Mouse (Mus musculus) thymus, adult 2 months (tissue): ENCODE measurements around the gene Slc6a16. TPM values are rescaled to one million over a fixed set of nuclear protein-coding genes. Genes with fewer than 3 reads are reported as not detected.

ENCODE experiments used
- DNase-seq: peaks from one replicate; pipeline ENCODE4 v3.0.0; 2021
- H3K27ac ChIP-seq: fragments of 200-500 bp; 2 replicates; pipeline ENCODE4 v1.5.1; 2012; ENCODE audit warnings: low read length, control low read depth; ENCODE audit not compliant: control insufficient read depth, insufficient read depth
- H3K27me3 ChIP-seq: fragments of 200-500 bp; 2 replicates; pipeline ENCODE4 v1.6.1; 2012; ENCODE audit warnings: mild to moderate bottlenecking, low read length, moderate library complexity, mixed read lengths; ENCODE audit not compliant: control insufficient read depth, insufficient read depth
- H3K36me3 ChIP-seq: fragments of 200-500 bp; 2 replicates; pipeline ENCODE4 v1.6.1; 2012; ENCODE audit warnings: mild to moderate bottlenecking, low read length, moderate library complexity; ENCODE audit not compliant: control insufficient read depth, insufficient read depth
- H3K4me1 ChIP-seq: fragments of 200-500 bp; replicated peaks from 2 replicates; pipeline ENCODE4 v1.6.1; 2012; ENCODE audit warnings: low read length; ENCODE audit not compliant: control insufficient read depth, insufficient read depth
- H3K4me3 ChIP-seq: fragments of 200-500 bp; 2 replicates; pipeline ENCODE4 v1.5.1; 2012; ENCODE audit warnings: mild to moderate bottlenecking, low read length, control low read depth, moderate library complexity; ENCODE audit not compliant: control insufficient read depth, insufficient read depth
- CTCF ChIP-seq: fragments of 200-500 bp; IDR thresholded peaks from 2 replicates; pipeline ENCODE4 v1.5.1; 2012; ENCODE audit warnings: mild to moderate bottlenecking, control low read depth, low read length, moderate library complexity, borderline replicate concordance; ENCODE audit not compliant: control insufficient read depth, poor library complexity, insufficient read depth; ENCODE audit errors: extremely low read depth
- POLR2A ChIP-seq: fragments of 200-500 bp; IDR thresholded peaks from 2 replicates; pipeline ENCODE4 v1.6.1; 2012; ENCODE audit warnings: mild to moderate bottlenecking, low read length, control low read depth, moderate library complexity; ENCODE audit not compliant: control insufficient read depth, poor library complexity, insufficient read depth; ENCODE audit errors: extremely low read depth
- WGBS: fragments of 180-500 bp; shearing (Covaris S2); methylation state at CpG from one replicate; pipeline ENCODE4 v1.1.7; 2018; 5-methylcytosine and 5-hydroxymethylcytosine counted together
- polyA plus RNA-seq: library from polyadenylated mRNA; depleted of rRNA; stranded (reverse); fragments of >200 nt; gene quantifications from 2 replicates; pipeline ENCODE4 v1.2.3, GENCODE M21; 2012

Slc6a16 gene
- polyA plus RNA-seq, 1 experiment = 0.30 TPM

- no peak for TF ChIP-seq CTCF
- TF ChIP-seq POLR2A = no peak
- 95% methylated on average over 6 of the region's 6 CpGs for whole genome bisulfite sequencing
- peaks cover 30% of the 10 kb centered on the region for H3K4me1 ChIP-seq
- no peak overlapping the region for H3K4me3 ChIP-seq
- no peaks in the 10 kb centered on the region for H3K36me3 ChIP-seq
- no peak for DNase-seq
- no peak overlapping the region for H3K27ac ChIP-seq
- no peaks in the 10 kb centered on the region for H3K27me3 ChIP-seq
These were observed 32.6 kb upstream of the Slc6a16 start for GRCm38 (mm10) chr7:45208260-45208659.

GRCm38 (mm10) chr7:45211070-45211469, 29.8 kb upstream of the Slc6a16 start:
- H3K36me3 ChIP-seq = no peaks in the 10 kb centered on the region
- DNase-seq = no peak
- H3K4me1 ChIP-seq = peaks cover 20% of the 10 kb centered on the region
- no peak overlapping the region for H3K27ac ChIP-seq
- no peak for TF ChIP-seq POLR2A
- no peak for TF ChIP-seq CTCF
- H3K27me3 ChIP-seq = peaks cover 4% of the 10 kb centered on the region; the same call in 1 of the 2 replicates
- no peak overlapping the region for H3K4me3 ChIP-seq
- 3% methylated on average over 10 of the region's 10 CpGs for WGBS

- 5% methylated on average over 17 of the region's 17 CpGs for WGBS
- Histone ChIP-seq H3K27me3 (peaks cover 8% of the 10 kb centered on the region; the same call in 1 of the 2 replicates), H3K4me3 (no peak within 1 kb of the TSS)
These were observed 29.0 kb upstream of the Slc6a16 start, which contains the start of gene Dkkl1 for GRCm38 (mm10) chr7:45211851-45212251. Gene Dkkl1, minus strand, starts transcription at chr7:45212147.

GRCm38 (mm10) chr7:45212356-45212755, 28.5 kb upstream of the Slc6a16 start:
- H3K4me1 ChIP-seq = peaks cover 20% of the 10 kb centered on the region
- WGBS = 96% methylated on average over 7 of the region's 7 CpGs
- H3K27me3 ChIP-seq = peaks cover 8% of the 10 kb centered on the region; the same call in 1 of the 2 replicates
- no peaks in the 10 kb centered on the region for H3K36me3 ChIP-seq
- no peak for DNase-seq
- no peak overlapping the region for H3K27ac ChIP-seq
- TF ChIP-seq CTCF = no peak
- TF ChIP-seq POLR2A = no peak
- H3K4me3 ChIP-seq = no peak overlapping the region

More at GRCm38 (mm10) chr7:45211851-45212251, 29.0 kb upstream of the Slc6a16 start, which contains the start of gene Dkkl1:
- H3K36me3 ChIP-seq = no peaks in the 10 kb centered on the region
- no peak within 1 kb of the TSS for H3K27ac ChIP-seq
- no peak for DNase-seq
- TF ChIP-seq CTCF = no peak
- TF ChIP-seq POLR2A = no peak
- H3K4me1 ChIP-seq = peaks cover 20% of the 10 kb centered on the region

- no peak overlapping the region for H3K4me3 ChIP-seq
- no peak for TF ChIP-seq POLR2A
- TF ChIP-seq CTCF = no peak
- H3K4me1 ChIP-seq = peaks cover 20% of the 10 kb centered on the region
- peaks cover 8% of the 10 kb centered on the region; the same call in 1 of the 2 replicates for H3K27me3 ChIP-seq
- DNase-seq = no peak
- H3K27ac ChIP-seq = no peak overlapping the region
- no peaks in the 10 kb centered on the region for H3K36me3 ChIP-seq
- WGBS = 97% methylated on average over 5 of the region's 5 CpGs
These were observed 27.2 kb upstream of the Slc6a16 start for GRCm38 (mm10) chr7:45213708-45214107.

- DNase-seq = no peak
- WGBS = 6% methylated on average over 55 of the region's 55 CpGs
- Histone ChIP-seq H3K4me3 (no peak within 1 kb of the TSS), H3K4me1 (peaks cover 10% of the 10 kb centered on the region), H3K27ac (no peak within 1 kb of the TSS), H3K27me3 (peaks cover 8% of the 10 kb centered on the region; the same call in 1 of the 2 replicates), H3K36me3 (no peaks in the 10 kb centered on the region)
- TF ChIP-seq CTCF = no peak
- no peak for TF ChIP-seq POLR2A
These were observed 25.0 kb upstream of the Slc6a16 start, which contains the start of gene Tead2 for GRCm38 (mm10) chr7:45215673-45216441. Gene Tead2, plus strand, starts transcription at chr7:45215753.
